Mouse (Mus musculus): ENCODE measurements around the gene Ghr. TPM values are rescaled to one million over a fixed set of nuclear protein-coding genes. Genes with fewer than 3 reads are reported as not detected.

Gene Ghr
- polyA plus RNA-seq, 1 experiment, result 3.8 TPM

DNA sequence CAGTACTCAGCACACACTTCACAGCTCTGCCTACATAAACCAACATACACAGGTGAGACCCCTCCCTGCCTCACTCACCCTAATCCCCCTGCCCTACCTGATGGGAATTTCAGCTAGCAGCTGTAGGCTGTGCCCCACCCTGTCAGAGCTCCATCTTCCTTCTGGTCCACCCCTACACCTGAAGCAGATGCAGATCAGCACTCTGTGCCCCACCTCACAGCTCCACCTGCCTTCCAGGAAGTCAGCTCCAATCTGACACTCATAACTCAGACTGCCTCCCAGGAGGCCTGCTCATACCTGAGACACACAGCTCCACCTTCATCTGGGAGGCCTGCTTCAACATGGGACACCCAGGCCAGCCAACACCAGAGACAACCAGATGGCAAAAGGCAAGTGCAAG lies 192.6 kb downstream of the Ghr start:
- H3K27ac ChIP-seq (ENCODE audit: insufficient read depth, low read depth, low read length), result no peak overlapping the region
- H3K36me3 ChIP-seq (ENCODE audit: control insufficient read depth, insufficient read depth, low read length), result no peaks in the 10 kb centered on the region
- no peak overlapping the region for H3K4me3 ChIP-seq (ENCODE audit: low read depth, low read length)
- TF ChIP-seq POLR2A (IDR thresholded peaks at IDR 0.05; ENCODE audit: low read depth, low read length) (no peak), CTCF (IDR thresholded peaks at IDR 0.05; ENCODE audit: extremely low read depth, insufficient read length, insufficient replicate concordance, low read depth, low read length) (no peak)
- H3K27me3 ChIP-seq (ENCODE audit: control insufficient read depth, insufficient read depth, low read length), result no peaks in the 10 kb centered on the region
- H3K4me1 ChIP-seq (ENCODE audit: control insufficient read depth, insufficient read depth, insufficient read length, low read length), result no peaks in the 10 kb centered on the region

DNA sequence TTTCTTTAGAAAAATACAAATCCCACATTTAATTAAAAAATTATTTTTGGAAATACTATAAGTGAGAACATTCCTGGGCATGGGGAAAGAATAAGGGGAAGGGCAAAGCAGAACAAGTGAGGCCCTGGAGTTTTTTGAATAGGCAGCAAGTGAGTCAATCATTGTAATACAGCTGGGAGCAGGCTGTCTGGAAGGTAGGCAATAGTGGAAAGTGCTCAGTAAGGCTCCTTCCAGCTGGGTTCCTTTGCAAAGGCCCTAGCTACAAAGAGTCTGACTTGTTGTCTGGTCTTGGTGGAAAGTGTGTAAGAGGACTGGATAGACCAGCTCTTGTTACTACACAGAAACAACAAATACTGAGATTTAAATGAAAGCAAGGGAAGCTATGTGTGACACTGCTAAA lies 194.3 kb downstream of the Ghr start:
- H3K27ac ChIP-seq (ENCODE audit: insufficient read depth, low read depth, low read length), result no peak overlapping the region
- H3K27me3 ChIP-seq (ENCODE audit: control insufficient read depth, insufficient read depth, low read length), result no peaks in the 10 kb centered on the region
- TF ChIP-seq CTCF (IDR thresholded peaks at IDR 0.05; ENCODE audit: extremely low read depth, insufficient read length, insufficient replicate concordance, low read depth, low read length), result no peak
- no peak for TF ChIP-seq POLR2A (IDR thresholded peaks at IDR 0.05; ENCODE audit: low read depth, low read length)
- H3K4me1 ChIP-seq (ENCODE audit: control insufficient read depth, insufficient read depth, insufficient read length, low read length), result no peaks in the 10 kb centered on the region
- no peak overlapping the region for H3K4me3 ChIP-seq (ENCODE audit: low read depth, low read length)
- no peaks in the 10 kb centered on the region for H3K36me3 ChIP-seq (ENCODE audit: control insufficient read depth, insufficient read depth, low read length)

DNA sequence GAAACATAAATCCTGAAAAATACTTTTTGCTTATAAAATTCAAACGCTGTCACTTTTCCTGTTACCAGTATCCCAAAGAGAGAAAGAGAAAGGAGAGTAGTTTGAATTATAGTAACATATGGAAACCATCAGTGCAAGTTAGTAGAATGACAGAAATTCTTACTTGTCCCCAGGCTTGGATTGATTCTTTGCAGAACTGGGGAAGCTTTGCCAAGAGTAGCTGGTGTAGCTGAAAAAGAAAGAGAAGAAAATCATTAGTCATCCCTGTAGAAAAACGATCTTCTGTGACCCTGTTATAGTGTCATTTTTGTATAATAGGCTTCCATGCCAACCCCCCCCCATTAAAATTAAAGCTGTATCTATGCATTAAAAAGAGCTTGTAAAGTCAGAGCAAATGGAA lies 194.8 kb downstream of the Ghr start:
- Histone ChIP-seq H3K4me1 (ENCODE audit: control insufficient read depth, insufficient read depth, insufficient read length, low read length) (no peaks in the 10 kb centered on the region), H3K27ac (ENCODE audit: insufficient read depth, low read depth, low read length) (no peak overlapping the region), H3K36me3 (ENCODE audit: control insufficient read depth, insufficient read depth, low read length) (no peaks in the 10 kb centered on the region), H3K27me3 (ENCODE audit: control insufficient read depth, insufficient read depth, low read length) (no peaks in the 10 kb centered on the region), H3K4me3 (ENCODE audit: low read depth, low read length) (no peak overlapping the region)
- TF ChIP-seq CTCF (IDR thresholded peaks at IDR 0.05; ENCODE audit: extremely low read depth, insufficient read length, insufficient replicate concordance, low read depth, low read length), result no peak
- no peak for TF ChIP-seq POLR2A (IDR thresholded peaks at IDR 0.05; ENCODE audit: low read depth, low read length)
- WGBS, result 72% methylated on average over 2 of the region's 2 CpGs

DNA sequence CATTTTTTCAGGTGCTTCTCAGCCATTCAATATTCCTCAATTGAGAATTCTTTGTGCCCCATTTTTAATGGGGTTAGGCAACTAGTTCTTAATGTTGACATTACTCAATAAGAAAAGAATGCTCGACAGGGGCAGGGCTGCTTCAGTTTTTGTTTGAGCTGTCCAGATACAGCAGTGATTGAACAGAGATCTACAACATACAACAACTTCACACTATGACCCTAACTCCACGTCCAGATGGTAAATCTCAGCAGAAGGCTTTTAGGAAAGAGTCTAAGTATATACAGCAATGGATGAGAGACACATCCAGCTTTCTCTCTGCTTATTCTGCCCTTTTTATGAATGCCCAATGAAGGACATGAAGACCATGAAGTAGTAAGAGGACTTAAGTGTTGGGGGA lies 199.5 kb downstream of the Ghr start:
- no peak for TF ChIP-seq CTCF (IDR thresholded peaks at IDR 0.05; ENCODE audit: extremely low read depth, insufficient read length, insufficient replicate concordance, low read depth, low read length)
- TF ChIP-seq POLR2A (IDR thresholded peaks at IDR 0.05; ENCODE audit: low read depth, low read length), result no peak
- no peaks in the 10 kb centered on the region for H3K36me3 ChIP-seq (ENCODE audit: control insufficient read depth, insufficient read depth, low read length)
- no peaks in the 10 kb centered on the region for H3K27me3 ChIP-seq (ENCODE audit: control insufficient read depth, insufficient read depth, low read length)
- no peak overlapping the region for H3K4me3 ChIP-seq (ENCODE audit: low read depth, low read length)
- no peaks in the 10 kb centered on the region for H3K4me1 ChIP-seq (ENCODE audit: control insufficient read depth, insufficient read depth, insufficient read length, low read length)
- H3K27ac ChIP-seq (ENCODE audit: insufficient read depth, low read depth, low read length), result no peak overlapping the region
- WGBS, result 44% methylated on average over 2 of the region's 2 CpGs

DNA sequence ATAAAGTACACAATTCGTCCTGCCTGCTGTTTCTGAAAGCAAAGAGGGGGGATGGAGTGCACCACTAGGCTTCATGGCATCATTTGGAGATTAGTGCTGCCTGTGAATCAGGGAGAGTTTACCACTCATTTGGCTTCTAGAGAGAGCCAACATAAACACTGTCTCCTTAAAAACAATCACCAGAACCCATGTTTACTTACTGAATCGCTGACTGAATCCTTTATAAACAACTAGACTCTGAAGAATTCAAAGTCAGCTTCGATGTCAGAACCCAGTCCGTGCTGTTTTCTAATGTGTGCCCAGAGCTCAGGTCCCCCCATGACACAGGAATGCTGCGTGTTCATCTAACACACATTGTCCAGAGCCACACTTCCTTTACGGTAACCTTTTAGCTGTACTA lies 201.9 kb downstream of the Ghr start:
- Histone ChIP-seq H3K4me3 (ENCODE audit: low read depth, low read length) (no peak overlapping the region), H3K27me3 (ENCODE audit: control insufficient read depth, insufficient read depth, low read length) (no peaks in the 10 kb centered on the region), H3K27ac (ENCODE audit: insufficient read depth, low read depth, low read length) (no peak overlapping the region), H3K4me1 (ENCODE audit: control insufficient read depth, insufficient read depth, insufficient read length, low read length) (no peaks in the 10 kb centered on the region), H3K36me3 (ENCODE audit: control insufficient read depth, insufficient read depth, low read length) (no peaks in the 10 kb centered on the region)
- WGBS, result 62% methylated on average over 6 of the region's 6 CpGs
- TF ChIP-seq POLR2A (IDR thresholded peaks at IDR 0.05; ENCODE audit: low read depth, low read length) (no peak), CTCF (IDR thresholded peaks at IDR 0.05; ENCODE audit: extremely low read depth, insufficient read length, insufficient replicate concordance, low read depth, low read length) (no peak)

DNA sequence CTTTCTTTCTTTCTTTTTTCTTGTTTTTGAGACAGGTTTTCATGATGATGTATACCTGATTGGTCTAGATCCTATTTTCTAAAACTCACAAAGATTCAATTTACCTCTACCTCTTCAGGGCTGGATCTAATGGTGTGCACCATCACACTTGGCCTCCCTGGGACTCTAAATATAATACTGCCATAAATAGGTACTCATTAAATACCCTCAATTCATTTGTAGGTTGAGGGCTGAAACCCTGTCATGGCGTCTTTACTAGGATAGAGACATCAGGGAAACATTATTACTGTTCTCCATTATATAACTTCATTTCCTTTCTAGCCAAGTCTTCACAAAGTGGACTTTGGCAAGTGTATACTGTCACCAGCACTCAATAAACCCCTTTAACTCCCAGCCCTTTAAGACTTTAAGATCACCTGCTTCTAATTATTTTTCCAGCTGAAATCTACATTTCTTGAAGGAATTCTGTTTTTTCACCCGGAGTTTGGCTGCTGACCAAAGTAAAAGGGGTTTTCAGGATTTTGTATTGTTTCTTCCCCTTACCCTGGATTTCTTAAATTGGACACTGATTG lies 214.9 kb downstream of the Ghr start:
- TF ChIP-seq CTCF (IDR thresholded peaks at IDR 0.05; ENCODE audit: extremely low read depth, insufficient read length, insufficient replicate concordance, low read depth, low read length), result no peak
- TF ChIP-seq POLR2A (IDR thresholded peaks at IDR 0.05; ENCODE audit: low read depth, low read length), result no peak
- H3K4me3 ChIP-seq (ENCODE audit: low read depth, low read length), result no peak overlapping the region
- 84% methylated on average over 2 of the region's 2 CpGs for WGBS
- H3K36me3 ChIP-seq (ENCODE audit: control insufficient read depth, insufficient read depth, low read length), result no peaks in the 10 kb centered on the region
- no peaks in the 10 kb centered on the region for H3K27me3 ChIP-seq (ENCODE audit: control insufficient read depth, insufficient read depth, low read length)
- H3K27ac ChIP-seq (ENCODE audit: insufficient read depth, low read depth, low read length), result no peak overlapping the region
- no peaks in the 10 kb centered on the region for H3K4me1 ChIP-seq (ENCODE audit: control insufficient read depth, insufficient read depth, insufficient read length, low read length)

DNA sequence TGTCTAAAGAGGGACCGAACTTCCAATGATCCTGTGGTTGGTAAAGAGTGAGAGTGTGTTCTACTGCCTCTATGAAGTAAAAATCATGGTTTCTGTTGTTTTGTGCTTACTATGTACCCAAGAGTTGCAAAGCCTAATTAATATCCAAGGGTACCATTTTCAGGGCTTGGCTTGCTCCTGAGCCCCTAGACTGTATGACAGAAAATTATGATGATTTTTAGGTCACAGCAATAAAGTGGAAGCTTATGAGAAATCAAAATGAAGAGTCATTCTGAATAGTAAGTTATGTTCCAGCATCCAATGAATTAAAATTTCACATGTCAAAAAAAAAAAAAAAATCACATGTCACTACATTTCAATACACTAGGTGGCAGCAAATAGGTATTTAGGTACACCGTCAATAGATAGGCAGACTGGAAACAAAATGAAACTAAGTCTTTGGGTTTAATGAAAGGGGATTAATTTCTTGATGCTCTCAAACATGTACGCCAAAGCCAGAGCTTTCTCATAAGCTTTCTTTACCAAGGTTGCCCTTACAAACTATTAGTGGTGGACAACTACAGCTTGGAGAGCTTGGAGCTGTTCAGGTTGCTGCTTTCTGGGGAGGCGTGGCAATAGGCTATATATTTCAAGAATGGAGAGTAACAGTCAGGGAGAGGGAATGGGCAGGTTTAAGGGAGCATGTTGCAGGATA lies 227.1 kb downstream of the Ghr start:
- WGBS, result 42% methylated on average over 4 of the region's 4 CpGs
- Histone ChIP-seq H3K27me3 (ENCODE audit: control insufficient read depth, insufficient read depth, low read length) (no peaks in the 10 kb centered on the region), H3K36me3 (ENCODE audit: control insufficient read depth, insufficient read depth, low read length) (no peaks in the 10 kb centered on the region), H3K4me3 (ENCODE audit: low read depth, low read length) (no peak overlapping the region), H3K4me1 (ENCODE audit: control insufficient read depth, insufficient read depth, insufficient read length, low read length) (0 out of 2 replicates have a peak, but pooled peaks cover 2% of the 10 kb centered on the region), H3K27ac (ENCODE audit: insufficient read depth, low read depth, low read length) (no peak overlapping the region)
- TF ChIP-seq CTCF (IDR thresholded peaks at IDR 0.05; ENCODE audit: extremely low read depth, insufficient read length, insufficient replicate concordance, low read depth, low read length) (no peak), POLR2A (IDR thresholded peaks at IDR 0.05; ENCODE audit: low read depth, low read length) (no peak)

Data from small intestine, adult 2 months (tissue).